Mouse (Mus musculus) lung, adult 2 months (tissue): ENCODE data around the gene Osbp2.

Source experiments
- CTCF ChIP-seq: fragments of 200-500 bp; IDR thresholded peaks from 2 replicates; pipeline ENCODE4 v1.5.1; 2011; ENCODE audit warnings: mild to moderate bottlenecking, low read length, control low read depth; ENCODE audit not compliant: insufficient read depth
- POLR2A ChIP-seq: fragments of 200-500 bp; IDR thresholded peaks from 2 replicates; pipeline ENCODE4 v1.6.1; 2011; ENCODE audit warnings: low read depth, mild to moderate bottlenecking, control low read depth, low read length, borderline replicate concordance; ENCODE audit errors: extremely low read depth

DNA sequence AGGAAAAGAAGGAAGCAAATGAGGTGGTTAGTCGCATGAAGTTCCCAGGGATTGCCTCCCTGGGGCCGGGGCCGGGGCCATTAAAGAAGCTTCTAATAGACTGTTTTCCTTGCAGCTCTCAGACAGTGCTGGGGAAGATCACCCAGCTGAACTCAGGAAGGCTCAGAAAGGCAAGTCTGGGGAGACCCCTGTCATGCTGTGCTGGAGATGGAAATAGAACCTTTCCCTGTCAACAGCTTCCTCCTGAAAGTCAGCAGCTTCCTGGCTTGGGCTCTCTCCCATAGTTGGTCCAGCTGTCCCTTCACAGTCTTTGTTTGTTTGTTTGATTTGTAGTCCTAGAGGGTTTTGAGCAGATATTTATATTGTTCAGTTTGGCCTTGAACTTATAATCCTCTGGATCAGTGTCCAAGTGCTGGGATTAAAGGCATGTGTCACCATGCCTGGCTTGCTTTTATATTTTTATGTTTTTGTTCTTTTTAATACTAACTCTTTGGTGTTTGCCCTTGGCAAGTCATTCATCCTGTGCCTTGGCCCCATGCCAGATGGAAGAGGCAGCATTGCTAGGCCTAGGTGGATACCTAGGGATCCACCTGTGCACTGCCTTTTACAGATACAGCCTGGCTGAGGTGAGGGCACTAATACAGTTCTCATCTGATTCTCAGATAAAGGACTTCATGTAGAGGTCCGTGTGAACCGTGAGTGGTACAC lies 178.8 kb downstream of the Osbp2 start:
- TF ChIP-seq CTCF (no peak), POLR2A (no peak)
